Mouse (Mus musculus) forebrain, embryonic 16.5 days (tissue): ENCODE measurements at regions not wholly inside any gene's neighbourhood (a gene's known extent, or its start where the extent isn't known, plus 50 kb on each side); places are given as distances from the start of the nearest gene placed in this dataset.

Source experiments
- ATAC-seq: fragments of 200-750 bp; cut with Nextera tagmentation; 2 replicates; pipeline ENCODE4 v1.8.0; 2017; ENCODE audit warnings: mild to moderate bottlenecking, moderate library complexity
- H3K27ac ChIP-seq: fragments of 300-500 bp; sonication (generic); 2 replicates; pipeline ENCODE4 v1.5.1; 2014; ENCODE audit warnings: low read length, control low read depth
- H3K27me3 ChIP-seq: fragments of 300-500 bp; sonication (generic); replicated peaks from 2 replicates; pipeline ENCODE4 v1.6.1; 2014; ENCODE audit warnings: low read length; ENCODE audit not compliant: control insufficient read depth, insufficient read depth
- H3K36me3 ChIP-seq: fragments of 300-500 bp; sonication (generic); 2 replicates; pipeline ENCODE4 v1.6.1; 2014; ENCODE audit not compliant: control insufficient read depth, insufficient read depth
- H3K4me1 ChIP-seq: fragments of 300-500 bp; sonication (generic); replicated peaks from 2 replicates; pipeline ENCODE4 v1.6.1; 2014; ENCODE audit warnings: low read length; ENCODE audit not compliant: control insufficient read depth, insufficient read depth
- H3K4me2 ChIP-seq: fragments of 300-500 bp; sonication (generic); 2 replicates; pipeline ENCODE4 v1.6.1; 2014; ENCODE audit warnings: mild to moderate bottlenecking, low read length, control low read depth
- H3K4me3 ChIP-seq: fragments of 300-500 bp; sonication (generic); replicated peaks from 2 replicates; pipeline ENCODE4 v1.5.1; 2014; ENCODE audit warnings: mild to moderate bottlenecking, low read length, control low read depth
- H3K9ac ChIP-seq: fragments of 300-500 bp; sonication (generic); replicated peaks from 2 replicates; pipeline ENCODE4 v1.6.1; 2014; ENCODE audit warnings: low read depth, low read length, control low read depth
- H3K9me3 ChIP-seq: fragments of 300-500 bp; sonication (generic); 2 replicates; pipeline ENCODE4 v1.6.1; 2016; ENCODE audit warnings: low read length; ENCODE audit not compliant: control insufficient read depth
- WGBS: fragments of 180-500 bp; shearing (Covaris S2); extraction: QIAGEN DNeasy Blood & Tissue Kit; methylation state at CpG from one replicate; pipeline ENCODE4 v1.1.7; 2014; 5-methylcytosine and 5-hydroxymethylcytosine counted together

DNA sequence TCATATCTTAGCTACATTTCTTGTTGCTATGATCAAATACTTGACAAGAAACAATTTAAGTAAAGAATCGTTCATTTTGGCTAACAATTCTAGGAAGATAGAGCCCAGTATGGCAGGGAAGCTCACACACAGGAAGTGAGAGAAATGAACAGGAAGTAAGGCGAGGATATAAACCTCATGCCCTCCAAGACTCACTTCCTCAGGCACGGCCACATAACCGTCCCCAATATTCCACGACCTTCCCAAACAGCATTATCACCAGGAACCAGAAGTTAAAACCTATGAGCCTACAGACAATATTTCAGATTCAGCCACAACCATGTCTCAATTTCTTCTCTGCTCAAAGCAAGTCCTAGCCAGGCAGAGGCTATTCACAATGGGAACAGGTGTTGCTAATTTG is 73.8 kb upstream of the Pabpc6 start:
- Histone ChIP-seq H3K4me3 (no peak overlapping the region), H3K27ac (no peak overlapping the region), H3K4me1 (no peaks in the 10 kb centered on the region), H3K9me3 (no peaks in the 10 kb centered on the region), H3K9ac (no peak overlapping the region), H3K27me3 (no peaks in the 10 kb centered on the region), H3K4me2 (no peak overlapping the region), H3K36me3 (no peaks in the 10 kb centered on the region)
- 92% methylated on average over 5 of the region's 5 CpGs for WGBS
- no peak for ATAC-seq

DNA sequence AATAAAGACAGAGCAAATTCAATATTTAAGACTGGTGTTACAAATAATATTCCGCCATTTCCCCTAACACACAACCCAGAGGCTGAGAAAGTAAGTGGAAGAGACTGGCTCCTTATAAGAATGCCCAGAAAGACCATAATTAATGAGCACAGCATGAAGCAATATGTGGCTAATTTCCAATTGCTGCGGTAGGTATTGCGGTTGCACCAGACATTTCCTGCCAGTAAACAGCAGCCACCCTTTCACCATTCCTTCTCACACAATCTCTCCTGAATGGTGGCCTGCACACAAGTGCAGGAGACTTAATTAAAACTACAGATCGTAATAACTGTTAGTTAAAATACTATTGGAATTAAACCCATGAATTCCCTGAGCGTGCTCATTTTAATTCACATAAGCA is 71.8 kb upstream of the Pabpc6 start:
- no peaks in the 10 kb centered on the region for H3K4me1 ChIP-seq
- no peak overlapping the region for H3K27ac ChIP-seq
- no peak overlapping the region for H3K4me3 ChIP-seq
- no peak overlapping the region for H3K9ac ChIP-seq
- no peak for ATAC-seq
- WGBS = 51% methylated on average over 5 of the region's 5 CpGs
- H3K4me2 ChIP-seq = no peak overlapping the region
- H3K9me3 ChIP-seq = no peaks in the 10 kb centered on the region
- H3K27me3 ChIP-seq = no peaks in the 10 kb centered on the region
- no peaks in the 10 kb centered on the region for H3K36me3 ChIP-seq

DNA sequence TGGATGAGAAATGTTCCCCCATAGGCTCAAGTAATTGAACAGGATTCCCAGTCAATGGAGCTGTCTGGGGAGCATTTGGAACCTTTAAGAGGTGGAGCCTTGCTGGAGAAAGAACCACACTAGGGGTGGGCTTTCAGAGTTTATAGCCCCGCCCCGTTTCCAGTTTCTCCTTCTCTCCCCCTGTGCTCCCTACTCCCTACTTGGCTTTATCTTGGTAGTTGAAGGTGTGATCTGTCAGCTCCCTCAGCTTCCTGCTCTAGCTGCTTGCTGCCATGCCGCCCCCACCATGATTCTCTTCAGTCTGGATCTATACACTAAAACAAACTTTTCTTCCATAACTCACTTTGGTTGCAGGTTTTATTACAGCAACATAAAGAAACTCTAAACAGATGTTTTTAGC is 59.5 kb upstream of the Pabpc6 start:
- Histone ChIP-seq H3K9me3 (no peaks in the 10 kb centered on the region), H3K4me3 (no peak overlapping the region), H3K4me2 (no peak overlapping the region), H3K4me1 (peaks cover 13% of the 10 kb centered on the region), H3K9ac (no peak overlapping the region), H3K36me3 (no peaks in the 10 kb centered on the region), H3K27ac (no peak overlapping the region), H3K27me3 (no peaks in the 10 kb centered on the region)
- 85% methylated on average over 3 of the region's 3 CpGs for WGBS
- no peak for ATAC-seq

DNA sequence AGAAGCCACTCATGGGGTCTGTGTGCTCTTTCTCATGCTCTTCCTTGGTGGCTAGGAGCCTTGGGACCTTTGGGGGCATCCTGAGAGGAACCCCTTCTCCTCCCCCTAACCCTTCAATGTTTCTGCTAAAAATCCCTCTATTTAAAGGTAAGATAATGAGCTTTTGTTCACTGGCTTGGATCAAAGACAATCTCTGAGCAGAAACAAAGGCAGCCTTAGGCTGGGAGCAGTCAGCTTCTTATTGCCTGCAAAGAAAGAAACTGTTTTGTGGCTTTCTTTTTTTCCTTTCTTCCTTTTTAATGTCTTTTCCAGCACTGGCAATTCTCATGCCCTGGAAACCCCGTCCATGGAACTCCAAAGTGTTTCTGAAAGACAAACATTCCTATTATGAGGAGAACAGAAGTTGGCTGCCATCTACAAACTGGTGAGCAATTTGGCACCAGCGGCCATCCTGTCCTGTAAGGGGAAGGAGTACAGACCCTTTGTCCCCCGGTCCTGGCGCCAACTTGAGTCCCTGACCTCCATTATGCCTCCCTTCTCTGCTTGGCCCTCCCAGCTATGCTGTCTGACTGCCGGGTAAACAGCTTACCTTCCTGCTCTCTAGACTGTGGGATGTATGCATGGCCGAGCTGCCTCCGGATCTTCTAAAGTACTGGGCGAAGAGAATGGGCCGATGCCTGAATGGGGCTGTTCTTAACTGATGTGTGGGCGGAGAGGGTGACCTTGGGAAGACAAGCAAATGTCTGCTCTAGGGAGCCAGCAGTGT is 56.4 kb upstream of the Pabpc6 start:
- peak overlapping the region; percentile 60 for H3K27ac ChIP-seq
- H3K4me3 ChIP-seq = no peak overlapping the region
- no peaks in the 10 kb centered on the region for H3K9me3 ChIP-seq
- no peaks in the 10 kb centered on the region for H3K27me3 ChIP-seq
- no peak overlapping the region for H3K4me2 ChIP-seq
- H3K9ac ChIP-seq = no peak overlapping the region
- no peaks in the 10 kb centered on the region for H3K36me3 ChIP-seq
- 10% methylated on average over 10 of the region's 10 CpGs for WGBS
- peak; percentile 92 for ATAC-seq
- H3K4me1 ChIP-seq = peaks cover 18% of the 10 kb centered on the region

DNA sequence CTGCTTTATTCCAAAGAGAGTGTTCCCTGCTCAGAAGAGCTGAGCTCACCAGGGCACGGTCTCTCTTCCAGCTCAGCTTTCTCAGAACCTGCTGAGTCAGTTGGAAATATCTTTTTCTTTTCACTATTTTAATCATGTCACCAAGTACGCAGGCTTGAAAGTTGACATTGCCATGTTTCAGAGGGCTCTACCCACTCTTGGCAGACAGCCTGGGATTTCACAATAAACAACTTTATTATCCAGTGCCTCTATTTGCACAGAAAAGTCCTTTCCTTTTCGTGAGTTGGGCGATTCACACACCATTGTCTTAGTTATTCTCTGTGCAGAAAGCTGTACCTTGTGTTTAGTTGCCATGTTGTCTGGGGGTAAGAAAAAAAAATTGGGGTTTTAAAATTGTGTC is 54.0 kb upstream of the Pabpc6 start:
- WGBS = 7% methylated on average over 4 of the region's 4 CpGs

DNA sequence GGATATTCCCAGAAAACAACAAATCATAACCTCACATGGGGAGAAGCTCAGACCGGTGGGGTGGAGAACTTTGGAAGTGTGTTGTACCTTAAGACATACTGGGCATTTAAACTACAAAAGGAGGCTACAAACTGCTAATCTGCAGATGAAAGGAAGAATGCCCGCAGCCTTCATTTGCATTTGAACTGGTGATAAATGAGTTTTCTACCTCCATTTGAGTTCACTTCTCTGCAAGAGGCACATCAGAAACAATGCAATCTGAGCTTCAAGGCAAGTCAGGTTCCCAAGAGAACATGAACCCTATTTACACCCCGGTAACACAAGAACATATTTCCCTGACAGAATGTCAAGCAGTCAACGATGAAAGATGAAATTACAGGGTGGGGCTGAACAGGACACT is 53.2 kb upstream of the Pabpc6 start:
- no peak for ATAC-seq
- H3K9ac ChIP-seq = no peak overlapping the region

More for the DNA sequence above, 54.0 kb upstream of the Pabpc6 start:
- ATAC-seq = no peak
- Histone ChIP-seq H3K9ac (no peak overlapping the region), H3K27ac (peak overlapping the region; percentile 36; the same call in 1 of the 2 replicates), H3K36me3 (no peaks in the 10 kb centered on the region), H3K9me3 (no peaks in the 10 kb centered on the region), H3K27me3 (no peaks in the 10 kb centered on the region), H3K4me3 (no peak overlapping the region), H3K4me2 (no peak overlapping the region), H3K4me1 (peaks cover 18% of the 10 kb centered on the region)

More for the DNA sequence above, 53.2 kb upstream of the Pabpc6 start:
- Histone ChIP-seq H3K9me3 (no peaks in the 10 kb centered on the region), H3K27ac (no peak overlapping the region), H3K36me3 (no peaks in the 10 kb centered on the region), H3K4me3 (no peak overlapping the region), H3K4me1 (peaks cover 18% of the 10 kb centered on the region), H3K4me2 (no peak overlapping the region), H3K27me3 (no peaks in the 10 kb centered on the region)
- 1% methylated on average over 4 of the region's 4 CpGs for WGBS
